Mouse (Mus musculus) brown adipose tissue, adult 24 weeks (tissue): ENCODE results near the gene Rac1. TPM values are rescaled to one million over a fixed set of nuclear protein-coding genes. Genes with fewer than 3 reads are reported as not detected.

Experiments used
- H3K27ac ChIP-seq: fragments of 200-500 bp; replicated peaks from 2 replicates; pipeline ENCODE4 v1.5.1; 2012; ENCODE audit warnings: low read depth, mild to moderate bottlenecking, low read length
- H3K4me1 ChIP-seq: fragments of 200-500 bp; 2 replicates; pipeline ENCODE4 v1.6.1; 2012; ENCODE audit warnings: low read length, mixed read lengths; ENCODE audit not compliant: control insufficient read depth, insufficient read depth, insufficient read length
- H3K4me3 ChIP-seq: fragments of 200-500 bp; 2 replicates; pipeline ENCODE4 v1.5.1; 2012; ENCODE audit warnings: low read depth, mild to moderate bottlenecking, low read length, moderate library complexity; ENCODE audit not compliant: insufficient read depth
- polyA plus RNA-seq: library from polyadenylated mRNA; stranded (reverse); fragments of >200 nt; gene quantifications from 2 replicates; pipeline ENCODE4 v1.2.4, GENCODE M21; 2012; ENCODE audit not compliant: missing spikeins, insufficient read depth, insufficient read length

Gene Rac1
- polyA plus RNA-seq, 1 experiment, result 188 TPM

- peaks cover 6% of the 10 kb centered on the region; the same call in 1 of the 2 replicates for H3K4me1 ChIP-seq
- H3K4me3 ChIP-seq, result peak overlapping the region; percentile 65
- no peak overlapping the region for H3K27ac ChIP-seq
These were observed 62.4 kb downstream of the Rac1 start for GRCm38 (mm10) chr5:143465156-143466085.

GRCm38 (mm10) chr5:143464757-143465118, 63.1 kb downstream of the Rac1 start:
- Histone ChIP-seq H3K4me3 (peak overlapping the region; percentile 65), H3K4me1 (peaks cover 3% of the 10 kb centered on the region; the same call in 1 of the 2 replicates), H3K27ac (no peak overlapping the region)

GRCm38 (mm10) chr5:143464100-143464756, 63.6 kb downstream of the Rac1 start, which contains the start of gene Daglb:
Gene Daglb (plus strand): TSS chr5:143464584.
- H3K4me1 ChIP-seq, result peaks cover 3% of the 10 kb centered on the region; the same call in 1 of the 2 replicates
- peak within 1 kb of the TSS; percentile 19; the same call in 1 of the 2 replicates for H3K27ac ChIP-seq
- peak within 1 kb of the TSS; percentile 65 for H3K4me3 ChIP-seq

- Histone ChIP-seq H3K4me3 (peak overlapping the region; percentile 65), H3K4me1 (peaks cover 3% of the 10 kb centered on the region; the same call in 1 of the 2 replicates), H3K27ac (no peak overlapping the region)
These were observed 64.2 kb downstream of the Rac1 start for GRCm38 (mm10) chr5:143463671-143464070.

Other genes with a start within 250 kb of the Rac1 start
- gene Zfp853, start 234.4 kb downstream of the Rac1 start, polyA plus RNA-seq, result not detected in 2 replicates
- 11.5 and 14.1 TPM in 2 replicates for gene E130309D02Rik, start 212.7 kb downstream of the Rac1 start, polyA plus RNA-seq
- gene Zdhhc4, start 198.8 kb downstream of the Rac1 start, polyA plus RNA-seq, result 39.0 and 39.8 TPM in 2 replicates
- not detected in 2 replicates for gene Grid2ip, start 170.7 kb downstream of the Rac1 start, polyA plus RNA-seq
- 28.9 and 35.7 TPM in 2 replicates for gene Kdelr2, start 124.2 kb downstream of the Rac1 start, polyA plus RNA-seq
- gene Daglb, start 63.5 kb downstream of the Rac1 start, polyA plus RNA-seq, result 3.7 and 4.8 TPM in 2 replicates
- gene Cyth3, start 94.4 kb upstream of the Rac1 start, polyA plus RNA-seq, result 11.9 and 13.7 TPM in 2 replicates
- gene Usp42, start 204.2 kb upstream of the Rac1 start, polyA plus RNA-seq, result 2.9 and 6.6 TPM in 2 replicates